Mouse (Mus musculus) embryonic facial prominence, embryonic 15.5 days (tissue): ENCODE measurements at regions not wholly inside any gene's neighbourhood (a gene's known extent, or its start where the extent isn't known, plus 50 kb on each side); places are given as distances from the start of the nearest gene placed in this dataset.

Source experiments
- ATAC-seq: fragments of 200-750 bp; cut with Nextera tagmentation; 2 replicates; pipeline ENCODE4 v1.8.0; 2017; ENCODE audit warnings: low read depth, moderate TSS enrichment; ENCODE audit not compliant: insufficient number of reproducible peaks, low FRiP score, low TSS enrichment
- H3K27ac ChIP-seq: fragments of 300-500 bp; sonication (generic); replicated peaks from 2 replicates; pipeline ENCODE4 v1.5.1; 2015; ENCODE audit warnings: mild to moderate bottlenecking, inconsistent platforms
- H3K27me3 ChIP-seq: fragments of 300-500 bp; sonication (generic); 2 replicates; pipeline ENCODE4 v1.6.1; 2015; ENCODE audit warnings: inconsistent platforms
- H3K36me3 ChIP-seq: fragments of 300-500 bp; sonication (generic); 2 replicates; pipeline ENCODE4 v1.6.1; 2015; ENCODE audit warnings: mild to moderate bottlenecking, inconsistent platforms
- H3K4me1 ChIP-seq: fragments of 300-500 bp; sonication (generic); 2 replicates; pipeline ENCODE4 v1.6.1; 2015; ENCODE audit warnings: inconsistent platforms
- H3K4me2 ChIP-seq: fragments of 300-500 bp; sonication (generic); replicated peaks from 2 replicates; pipeline ENCODE4 v1.6.1; 2015; ENCODE audit warnings: mild to moderate bottlenecking, inconsistent platforms
- H3K4me3 ChIP-seq: fragments of 300-500 bp; sonication (generic); replicated peaks from 2 replicates; pipeline ENCODE4 v1.5.1; 2015; ENCODE audit warnings: mild to moderate bottlenecking, inconsistent platforms
- H3K9ac ChIP-seq: fragments of 300-500 bp; sonication (generic); 2 replicates; pipeline ENCODE4 v1.6.1; 2015; ENCODE audit warnings: inconsistent platforms
- H3K9me3 ChIP-seq: fragments of 300-500 bp; sonication (generic); replicated peaks from 2 replicates; pipeline ENCODE4 v1.6.1; 2016; ENCODE audit warnings: inconsistent platforms
- WGBS: fragments of 180-500 bp; shearing (Covaris S2); methylation state at CpG from one replicate; pipeline ENCODE4 v1.1.7; 2015; 5-methylcytosine and 5-hydroxymethylcytosine counted together

GRCm38 (mm10) chr4:124501785-124502184 is 108.8 kb downstream of the 3100002H09Rik start:
- Histone ChIP-seq H3K36me3 (no peaks in the 10 kb centered on the region), H3K4me3 (no peak overlapping the region), H3K4me2 (no peak overlapping the region), H3K4me1 (no peaks in the 10 kb centered on the region), H3K9me3 (no peaks in the 10 kb centered on the region), H3K27ac (no peak overlapping the region), H3K27me3 (no peaks in the 10 kb centered on the region), H3K9ac (no peak overlapping the region)
- ATAC-seq: no peak
- 76% methylated on average over 5 of the region's 5 CpGs for WGBS

DNA sequence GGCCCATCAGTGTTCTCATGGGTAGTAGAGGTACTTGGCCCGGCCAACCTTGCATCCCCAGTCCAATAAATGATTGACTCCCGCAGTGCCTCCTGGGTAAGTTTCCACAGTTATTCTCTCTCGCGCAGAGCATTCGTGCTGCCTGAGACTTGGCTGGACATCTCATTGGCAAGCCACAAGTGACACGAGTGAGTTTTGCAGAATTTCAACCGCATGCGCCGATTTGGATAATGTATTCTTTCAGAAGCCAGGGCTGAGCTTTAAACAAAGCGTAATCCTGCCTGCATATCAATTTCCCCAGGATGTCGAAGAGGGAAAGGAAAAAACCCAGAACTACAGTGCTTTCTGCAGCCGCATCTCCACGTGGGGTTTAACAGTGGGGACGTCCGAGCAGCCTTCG is 112.6 kb downstream of the 3100002H09Rik start:
- Histone ChIP-seq H3K9me3 (no peaks in the 10 kb centered on the region), H3K4me1 (no peaks in the 10 kb centered on the region), H3K4me3 (no peak overlapping the region), H3K9ac (no peak overlapping the region), H3K4me2 (no peak overlapping the region), H3K27me3 (no peaks in the 10 kb centered on the region), H3K27ac (no peak overlapping the region), H3K36me3 (no peaks in the 10 kb centered on the region)
- WGBS: 46% methylated on average over 16 of the region's 16 CpGs
- no peak for ATAC-seq

DNA sequence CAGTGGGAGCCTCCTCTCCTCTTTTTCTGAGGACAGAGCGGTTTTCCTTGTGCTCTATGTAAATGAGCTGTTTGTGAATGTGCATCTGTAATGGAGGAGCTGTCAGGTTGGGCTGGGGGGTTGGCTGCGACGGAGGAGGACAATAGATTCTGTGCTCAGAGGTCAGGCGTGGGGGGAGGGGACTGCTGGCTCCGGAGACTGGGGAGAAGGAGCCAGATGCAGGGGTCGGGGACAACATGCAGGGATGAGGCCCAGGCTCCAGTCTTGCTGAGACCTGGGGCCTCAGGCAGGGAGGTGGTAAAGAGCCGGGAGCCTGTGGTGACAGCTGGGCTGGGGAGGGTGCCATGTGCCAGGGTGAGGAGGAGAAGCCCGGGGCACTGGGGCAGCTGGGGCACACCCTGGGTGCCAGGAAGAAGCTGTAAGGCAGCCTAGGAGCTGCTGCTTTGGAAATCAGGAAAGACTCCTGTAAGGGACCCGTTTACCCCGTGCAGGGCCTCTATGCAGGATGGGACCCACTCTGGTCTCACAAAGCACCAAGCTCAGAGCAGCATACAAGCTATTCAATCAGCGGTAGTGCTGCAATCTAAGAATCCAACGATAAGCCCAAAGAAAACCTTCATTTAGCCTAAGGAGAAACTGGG is 124.5 kb downstream of the 3100002H09Rik start:
- 11% methylated on average over 12 of the region's 12 CpGs for WGBS
- H3K36me3 ChIP-seq: no peaks in the 10 kb centered on the region
- no peak for ATAC-seq
- H3K27ac ChIP-seq: no peak overlapping the region
- no peak overlapping the region for H3K4me2 ChIP-seq
- H3K4me1 ChIP-seq: peaks cover 7% of the 10 kb centered on the region; the same call in 1 of the 2 replicates
- H3K4me3 ChIP-seq: no peak overlapping the region
- peaks cover 16% of the 10 kb centered on the region for H3K27me3 ChIP-seq
- H3K9me3 ChIP-seq: no peaks in the 10 kb centered on the region
- H3K9ac ChIP-seq: no peak overlapping the region

- no peak for ATAC-seq
- Histone ChIP-seq H3K9me3 (no peaks in the 10 kb centered on the region), H3K4me1 (peaks cover 7% of the 10 kb centered on the region; the same call in 1 of the 2 replicates), H3K4me3 (no peak overlapping the region), H3K4me2 (no peak overlapping the region), H3K27ac (no peak overlapping the region), H3K9ac (no peak overlapping the region), H3K36me3 (no peaks in the 10 kb centered on the region), H3K27me3 (peaks cover 19% of the 10 kb centered on the region)
- WGBS: 37% methylated on average over 19 of the region's 19 CpGs
Measured at GRCm38 (mm10) chr4:124484613-124485586, 125.7 kb downstream of the 3100002H09Rik start.

DNA sequence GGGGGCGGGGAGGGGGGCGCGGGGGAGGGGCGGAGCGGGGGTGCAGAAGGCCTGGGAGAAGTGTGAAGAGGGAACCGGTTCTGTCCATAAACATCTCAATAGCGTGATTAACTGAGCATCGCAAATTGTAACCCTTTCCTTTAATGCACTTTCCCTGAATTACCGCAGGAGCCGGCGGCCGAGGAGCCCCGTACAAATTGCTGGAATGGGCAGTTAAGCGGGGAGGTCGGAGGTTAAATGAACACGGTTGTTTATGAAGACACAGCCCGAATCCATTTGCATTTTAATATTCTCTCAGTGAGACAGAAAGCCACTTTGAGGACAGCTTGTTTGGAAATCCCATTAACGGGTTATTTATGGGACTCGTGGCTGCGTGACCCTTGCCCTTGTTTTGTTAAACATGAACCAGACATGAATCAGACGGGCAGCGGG is 132.7 kb downstream of the 3100002H09Rik start:
- H3K4me3 ChIP-seq: no peak overlapping the region
- no peak for ATAC-seq
- no peaks in the 10 kb centered on the region for H3K36me3 ChIP-seq
- no peaks in the 10 kb centered on the region for H3K9me3 ChIP-seq
- WGBS: 4% methylated on average over 21 of the region's 22 CpGs
- H3K4me2 ChIP-seq: peak overlapping the region; percentile 34
- peaks cover 34% of the 10 kb centered on the region for H3K27me3 ChIP-seq
- no peak overlapping the region for H3K9ac ChIP-seq
- H3K27ac ChIP-seq: no peak overlapping the region
- peaks cover 10% of the 10 kb centered on the region for H3K4me1 ChIP-seq

GRCm38 (mm10) chr4:124477359-124477868 is 133.2 kb downstream of the 3100002H09Rik start:
- H3K9ac ChIP-seq: no peak overlapping the region
- peak overlapping the region; percentile 34 for H3K4me2 ChIP-seq

GRCm38 (mm10) chr4:124465229-124465820 is 145.3 kb downstream of the 3100002H09Rik start:
- Histone ChIP-seq H3K4me2 (no peak overlapping the region), H3K27me3 (no peaks in the 10 kb centered on the region), H3K9ac (no peak overlapping the region), H3K9me3 (no peaks in the 10 kb centered on the region), H3K27ac (no peak overlapping the region), H3K4me1 (no peaks in the 10 kb centered on the region), H3K36me3 (no peaks in the 10 kb centered on the region), H3K4me3 (no peak overlapping the region)
- ATAC-seq: no peak
- 72% methylated on average over 18 of the region's 18 CpGs for WGBS

More at GRCm38 (mm10) chr4:124477359-124477868, 133.2 kb downstream of the 3100002H09Rik start:
- Histone ChIP-seq H3K4me3 (no peak overlapping the region), H3K9me3 (no peaks in the 10 kb centered on the region), H3K27me3 (peaks cover 34% of the 10 kb centered on the region), H3K4me1 (peaks cover 10% of the 10 kb centered on the region), H3K27ac (no peak overlapping the region), H3K36me3 (no peaks in the 10 kb centered on the region)
- WGBS: 20% methylated on average over 13 of the region's 14 CpGs
- ATAC-seq: no peak

- Histone ChIP-seq H3K4me3 (no peak overlapping the region), H3K9ac (no peak overlapping the region), H3K9me3 (no peaks in the 10 kb centered on the region), H3K27me3 (no peaks in the 10 kb centered on the region; the same call in 1 of the 2 replicates), H3K27ac (no peak overlapping the region), H3K4me2 (no peak overlapping the region), H3K36me3 (no peaks in the 10 kb centered on the region), H3K4me1 (peaks cover 3% of the 10 kb centered on the region)
- ATAC-seq: no peak
- 24% methylated on average over 14 of the region's 14 CpGs for WGBS
Measured at GRCm38 (mm10) chr4:124455511-124456338, 154.9 kb downstream of the 3100002H09Rik start.

- Histone ChIP-seq H3K4me2 (no peak overlapping the region), H3K4me1 (peaks cover 9% of the 10 kb centered on the region), H3K9me3 (no peaks in the 10 kb centered on the region), H3K27me3 (no peaks in the 10 kb centered on the region; the same call in 1 of the 2 replicates), H3K36me3 (no peaks in the 10 kb centered on the region), H3K9ac (no peak overlapping the region), H3K4me3 (no peak overlapping the region), H3K27ac (no peak overlapping the region)
- 32% methylated on average over 3 of the region's 3 CpGs for WGBS
- ATAC-seq: no peak
Measured at GRCm38 (mm10) chr4:124451131-124451530, 159.5 kb downstream of the 3100002H09Rik start.

DNA sequence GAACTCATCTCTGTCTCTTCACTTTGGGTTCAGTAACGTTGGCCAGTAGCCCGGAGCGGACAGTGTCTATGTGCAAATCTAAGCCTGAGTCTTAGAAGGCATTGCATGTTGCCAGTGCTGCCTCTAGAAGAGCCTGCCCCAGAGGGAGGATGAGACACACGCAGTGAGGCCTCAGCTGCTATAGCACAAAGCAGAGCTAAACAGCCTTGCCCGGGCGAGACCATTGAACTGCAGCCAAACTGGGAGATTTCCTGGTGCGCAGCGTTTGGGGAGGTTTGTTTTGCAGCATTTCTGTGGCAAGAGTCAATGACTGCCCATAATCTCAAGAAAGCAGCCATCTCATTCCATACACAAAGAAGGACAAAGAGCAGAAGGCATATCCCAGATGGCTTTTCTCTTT is 164.0 kb downstream of the 3100002H09Rik start:
- ATAC-seq: no peak
- H3K9ac ChIP-seq: no peak overlapping the region

More for the DNA sequence above, 164.0 kb downstream of the 3100002H09Rik start:
- no peaks in the 10 kb centered on the region for H3K36me3 ChIP-seq
- H3K9me3 ChIP-seq: no peaks in the 10 kb centered on the region
- no peak overlapping the region for H3K4me2 ChIP-seq
- H3K27ac ChIP-seq: no peak overlapping the region
- H3K4me1 ChIP-seq: peaks cover 15% of the 10 kb centered on the region; the same call in 1 of the 2 replicates
- 55% methylated on average over 8 of the region's 8 CpGs for WGBS
- peaks cover 17% of the 10 kb centered on the region for H3K27me3 ChIP-seq
- no peak overlapping the region for H3K4me3 ChIP-seq
